ENCODE assay signal across 12 mouse cellular contexts in the genomic region with DNA sequence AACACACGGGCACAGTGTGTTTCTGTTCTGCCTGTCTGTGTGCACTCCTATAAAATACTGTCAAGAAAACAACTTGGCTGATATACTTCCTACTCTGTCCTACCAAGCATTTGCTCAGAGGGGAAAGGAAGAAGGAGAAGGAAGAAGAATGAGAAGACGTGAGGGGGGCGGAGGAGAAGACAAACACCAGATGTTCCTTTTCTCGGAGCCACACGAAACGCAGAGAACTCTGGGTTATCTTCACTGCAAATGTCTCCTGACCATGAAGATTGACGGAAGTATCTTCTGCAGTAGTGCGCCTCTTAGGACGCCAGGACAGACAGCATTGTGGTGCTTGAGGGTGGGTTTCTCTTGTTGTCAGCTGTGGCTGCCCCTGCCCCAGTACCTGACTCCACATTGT.
A peak's percentile ranks its signal among the peaks of the same experiment; 100 is the strongest.
DNase-seq lines count a peak whose midpoint lies in the region; ATAC-seq and TF ChIP-seq lines count a peak whose summit lies in the region.
"Had no signal": no experiment of that assay in that cellular context is flagged by ENCODE, and none has a peak within 500 bp of the region (broad histone marks: within the 10 kb centered on the region; RNA-seq: fewer than 3 reads in every experiment).

No protein-coding gene starts in this region.

- no peak overlapping the region for H3K9ac ChIP-seq in limb, embryonic 14.5 days (ENCODE audit: low read depth, low read length, severe bottlenecking)
- H3K9ac ChIP-seq: forebrain, embryonic 13.5 days had no signal

- DNase-seq in kidney, adult 2 months, result no peak
- DNase-seq in kidney, postnatal 36 days, result no peak
- no peak for DNase-seq in spleen, adult 2 months (ENCODE audit: low read depth in 1 of 2, low spot score in 2 of 2)
- DNase-seq in spleen, postnatal 36 days (ENCODE audit: low spot score in 2 of 2), result no peak
- no peak for DNase-seq in limb, embryonic 14.5 days (ENCODE audit: low spot score)
- no peak for DNase-seq in adrenal gland, adult (ENCODE audit: inconsistent age in 2 of 2, low spot score in 1 of 2)
- DNase-seq: adrenal gland, postnatal 25 days; cerebellum, adult 18-20 months; thymus, postnatal 36 days had no signal

- no peak for TF ChIP-seq POLR2A in kidney, adult 2 months (IDR thresholded peaks at IDR 0.05; ENCODE audit: low read depth, low read length)
- TF ChIP-seq POLR2A in spleen, adult 2 months (IDR thresholded peaks at IDR 0.05; ENCODE audit: low read depth, low read length), result no peak
- TF ChIP-seq POLR2A in limb, embryonic 14.5 days (IDR thresholded peaks at IDR 0.05; ENCODE audit: borderline replicate concordance, extremely low read depth, insufficient read depth, insufficient read length), result no peak

- no peak for TF ChIP-seq CTCF in kidney, adult 2 months (conservative IDR thresholded peaks at IDR 0.05; ENCODE audit: insufficient read depth, insufficient read length, low read depth, low read length)
- no peak for TF ChIP-seq CTCF in spleen, adult 2 months (IDR thresholded peaks at IDR 0.05; ENCODE audit: extremely low read depth, insufficient read depth, insufficient read length, insufficient replicate concordance)

- H3K4me3 ChIP-seq in kidney, adult 2 months (ENCODE audit: insufficient read depth, low read depth, low read length), result no peak overlapping the region
- H3K4me3 ChIP-seq in spleen, adult 2 months (ENCODE audit: extremely low read depth, insufficient read depth, insufficient read length), result no peak overlapping the region
- H3K4me3 ChIP-seq in limb, embryonic 14.5 days (replicated peaks; ENCODE audit: low read length), result no peak overlapping the region
- H3K4me3 ChIP-seq: forebrain, embryonic 13.5 days had no signal

- ATAC-seq in limb, embryonic 14.5 days (ENCODE audit: low FRiP score, low read depth), result no peak; the same call in 1 of the 2 replicates
- no peak for ATAC-seq in inflammation-experienced regulatory T-cells, adult 6 months
- ATAC-seq: forebrain, embryonic 13.5 days had no signal

- H3K27ac ChIP-seq in kidney, adult 2 months (ENCODE audit: insufficient read depth, low read depth, low read length), result peak overlapping the region; percentile 27; the same call in 1 of the 2 replicates
- H3K27ac ChIP-seq in spleen, adult 2 months (ENCODE audit: insufficient read depth, low read length), result peak overlapping the region; percentile 18; the same call in 1 of the 2 replicates
- H3K27ac ChIP-seq in limb, embryonic 14.5 days (replicated peaks; ENCODE audit: low read depth, low read length), result peak overlapping the region; percentile 44
- H3K27ac ChIP-seq: forebrain, embryonic 13.5 days had no signal

- no peaks in the 10 kb centered on the region for H3K27me3 ChIP-seq in kidney, adult 2 months (replicated peaks; ENCODE audit: control insufficient read depth, insufficient read depth, low read length)
- H3K27me3 ChIP-seq in spleen, adult 2 months (ENCODE audit: control insufficient read depth, insufficient read depth, low read length), result no peaks in the 10 kb centered on the region
- H3K27me3 ChIP-seq in limb, embryonic 14.5 days (ENCODE audit: control insufficient read depth, insufficient read depth, low read length), result no peaks in the 10 kb centered on the region
- H3K27me3 ChIP-seq: CH12.LX; forebrain, embryonic 13.5 days had no signal

- H3K4me1 ChIP-seq in kidney, adult 2 months (ENCODE audit: control insufficient read depth, insufficient read depth, low read length), result no peaks in the 10 kb centered on the region
- no peaks in the 10 kb centered on the region for H3K4me1 ChIP-seq in spleen, adult 2 months (ENCODE audit: control insufficient read depth, insufficient read depth, insufficient read length)
- H3K4me1 ChIP-seq in limb, embryonic 14.5 days (ENCODE audit: control insufficient read depth, insufficient read depth, low read length), result peaks cover 17% of the 10 kb centered on the region
- H3K4me1 ChIP-seq: forebrain, embryonic 13.5 days had no signal

- no peak overlapping the region for H3K4me2 ChIP-seq in limb, embryonic 14.5 days (replicated peaks; ENCODE audit: low read depth, low read length, severe bottlenecking)
- H3K4me2 ChIP-seq: forebrain, embryonic 13.5 days had no signal

- 58% methylated on average over 9 of the region's 9 CpGs for WGBS in kidney, adult 2 months
- WGBS in spleen, adult 2 months, result 71% methylated on average over 9 of the region's 9 CpGs
- 73% methylated on average over 9 of the region's 9 CpGs for WGBS in limb, embryonic 14.5 days

- H3K9me3 ChIP-seq in limb, embryonic 14.5 days (ENCODE audit: control insufficient read depth, low read length), result no peaks in the 10 kb centered on the region
- H3K9me3 ChIP-seq: forebrain, embryonic 13.5 days had no signal

- no peaks in the 10 kb centered on the region for H3K36me3 ChIP-seq in kidney, adult 2 months (ENCODE audit: control insufficient read depth, insufficient read depth, low read length)
- H3K36me3 ChIP-seq in spleen, adult 2 months (ENCODE audit: control insufficient read depth, insufficient read depth, low read length), result no peaks in the 10 kb centered on the region
- H3K36me3 ChIP-seq in limb, embryonic 14.5 days (ENCODE audit: control insufficient read depth, insufficient read depth, low read length), result no peaks in the 10 kb centered on the region
